Mouse (Mus musculus) myocyte (in vitro differentiated cells): ENCODE data around the gene Itgal. TPM values are rescaled to one million over a fixed set of nuclear protein-coding genes. Genes with fewer than 3 reads are reported as not detected.
"Not testable (repeated sequence)": the region's sequence is repeated elsewhere in the genome, so short reads cannot be mapped to it uniquely, and the experiment has no call there.

Experiments used
- H3K27me3 ChIP-seq: one replicate; pipeline ENCODE4 v1.6.1; 2011; ENCODE audit not compliant: control insufficient read depth, insufficient read depth, insufficient read length
- H3K36me3 ChIP-seq: one replicate; pipeline ENCODE4 v1.6.1; 2011; ENCODE audit not compliant: control insufficient read depth, insufficient read depth
- H3K4me2 ChIP-seq: one replicate; pipeline ENCODE4 v1.6.1; 2011; ENCODE audit warnings: low read depth, control low read depth
- H3K4me3 ChIP-seq: one replicate; pipeline ENCODE4 v1.5.1; 2011; ENCODE audit warnings: mild to moderate bottlenecking, control low read depth, moderate library complexity
- H3K79me2 ChIP-seq: one replicate; pipeline ENCODE4 v1.6.1; 2011; ENCODE audit not compliant: control insufficient read depth, insufficient read depth
- H3ac ChIP-seq: one replicate; pipeline ENCODE4 v1.6.1; 2011; ENCODE audit not compliant: control insufficient read depth, insufficient read length
- CEBPB ChIP-seq: IDR thresholded peaks from 2 replicates; pipeline ENCODE4 v1.6.1; 2011; ENCODE audit warnings: mild to moderate bottlenecking, moderate library complexity; ENCODE audit not compliant: poor library complexity, insufficient read depth, severe bottlenecking
- E2F4 ChIP-seq: IDR thresholded peaks from one replicate; pipeline ENCODE4 v1.6.1; 2011; ENCODE audit warnings: mild to moderate bottlenecking, control low read depth, moderate library complexity; ENCODE audit not compliant: insufficient read depth
- MAX ChIP-seq: IDR thresholded peaks from one replicate; pipeline ENCODE4 v1.6.1; 2011; ENCODE audit warnings: low read depth, mild to moderate bottlenecking, control low read depth
- MYOD1 ChIP-seq, 3 experiments: IDR thresholded peaks; one replicate each; pipeline ENCODE4 v1.6.1; 2011; ENCODE audit warnings: control low read depth in 2 of 3, low read depth in 2 of 3, mild to moderate bottlenecking in 2 of 3, moderate library complexity in 1 of 3; ENCODE audit not compliant: insufficient read length in 2 of 3, control insufficient read depth in 1 of 3
- MYOG ChIP-seq, 3 experiments: IDR thresholded peaks; one replicate each; pipeline ENCODE4 v1.6.1; 2011; ENCODE audit warnings: control low read depth in 2 of 3, low read depth in 2 of 3, mild to moderate bottlenecking in 2 of 3; ENCODE audit not compliant: insufficient read length in 2 of 3, control insufficient read depth in 1 of 3, insufficient read depth in 1 of 3
- POLR2A ChIP-seq: IDR thresholded peaks from one replicate; pipeline ENCODE4 v1.6.1; 2011; ENCODE audit warnings: low read depth, mild to moderate bottlenecking, control low read depth, moderate library complexity; ENCODE audit not compliant: insufficient read length
- POLR2AphosphoS2 ChIP-seq: IDR thresholded peaks from one replicate; pipeline ENCODE4 v1.6.1; 2011; ENCODE audit warnings: low read depth, control low read depth; ENCODE audit not compliant: insufficient read length
- REST ChIP-seq: IDR thresholded peaks from one replicate; pipeline ENCODE4 v1.6.1; 2011; ENCODE audit warnings: mild to moderate bottlenecking, control low read depth, moderate library complexity; ENCODE audit not compliant: insufficient read depth, insufficient read length
- SRF ChIP-seq: IDR thresholded peaks from one replicate; pipeline ENCODE4 v1.6.1; 2011; ENCODE audit warnings: low read depth; ENCODE audit not compliant: control insufficient read depth, insufficient read length
- TCF12 ChIP-seq: IDR thresholded peaks from one replicate; pipeline ENCODE4 v1.6.1; 2011; ENCODE audit warnings: mild to moderate bottlenecking, control low read depth; ENCODE audit not compliant: poor library complexity, insufficient read depth, severe bottlenecking
- TCF3 ChIP-seq: IDR thresholded peaks from one replicate; pipeline ENCODE4 v1.6.1; 2011; ENCODE audit warnings: low read depth, control low read depth; ENCODE audit not compliant: insufficient read length
- USF1 ChIP-seq: IDR thresholded peaks from one replicate; pipeline ENCODE4 v1.6.1; 2011; ENCODE audit warnings: low read depth, mild to moderate bottlenecking, control low read depth, moderate library complexity
- polyA plus RNA-seq: library from polyadenylated mRNA; unstranded; fragments of >200 nt; fragmentation: generic; extraction: Trizol; gene quantifications from one replicate; pipeline ENCODE4 v1.2.1, GENCODE M21; 2012; ENCODE audit warnings: missing spikeins

Gene Itgal
- polyA plus RNA-seq, 1 experiment = 0.16 TPM

DNA sequence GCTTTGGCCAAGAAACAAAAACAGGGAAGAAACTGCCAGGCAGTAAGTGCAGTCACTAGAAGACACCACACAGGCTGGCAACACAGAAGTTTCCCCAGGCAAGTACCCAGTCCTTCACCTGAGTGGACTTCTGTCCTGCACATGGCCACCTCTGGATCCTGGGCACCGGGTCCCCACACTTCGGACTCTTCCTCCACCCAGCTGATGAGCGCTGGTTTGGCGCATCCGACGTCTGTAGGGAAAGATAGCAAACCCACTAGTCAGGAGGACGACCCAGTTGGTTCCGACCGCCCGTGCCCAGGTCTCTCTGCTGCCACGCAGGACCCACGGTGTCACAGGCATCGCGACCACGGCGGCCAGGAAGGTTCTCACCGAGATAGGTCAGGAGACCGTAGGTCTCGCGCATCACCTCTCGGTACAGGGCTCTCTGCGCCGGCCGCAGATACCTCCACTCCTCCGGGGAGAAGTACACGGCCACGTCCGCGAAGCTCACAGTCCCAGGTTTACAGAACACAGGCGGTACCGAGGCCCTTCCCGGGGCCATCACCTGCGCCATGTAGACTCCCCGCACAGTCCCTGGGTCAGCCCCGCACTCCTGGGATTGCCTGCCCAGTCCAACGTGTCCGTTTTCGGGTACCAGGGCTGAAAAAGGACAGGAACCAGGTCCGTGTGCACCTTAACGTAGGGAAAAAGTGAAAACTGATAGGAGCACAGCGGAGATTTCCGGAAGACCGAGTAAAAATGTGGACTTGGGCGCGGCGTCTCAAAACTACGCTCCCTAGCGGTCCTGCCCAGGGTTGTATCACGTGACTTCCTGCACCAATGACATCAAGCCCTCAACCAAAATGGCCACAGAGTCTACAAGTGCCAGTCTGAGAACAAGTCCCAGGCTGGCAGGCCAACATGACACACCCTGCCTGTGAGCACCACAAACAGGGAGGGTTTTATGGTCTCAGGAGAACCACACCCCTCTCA is 79.5 kb downstream of the Itgal start, which contains the start of gene Zfp747:
Gene Zfp747 (minus strand): TSS at position 780 of the 975 bp plus-strand sequence.
- TF ChIP-seq POLR2AphosphoS2 (peak; percentile 55), USF1 (peak; percentile 97), POLR2A (peak; percentile 51), MYOD1 (IDR thresholded peaks at IDR 0.05; ENCODE audit: control insufficient read depth in 1 of 3, insufficient read length in 2 of 3, low read depth in 2 of 3) (peak in 1 of 3 experiments; percentile 0)
- H3K79me2 ChIP-seq = not testable (repeated sequence)

DNA sequence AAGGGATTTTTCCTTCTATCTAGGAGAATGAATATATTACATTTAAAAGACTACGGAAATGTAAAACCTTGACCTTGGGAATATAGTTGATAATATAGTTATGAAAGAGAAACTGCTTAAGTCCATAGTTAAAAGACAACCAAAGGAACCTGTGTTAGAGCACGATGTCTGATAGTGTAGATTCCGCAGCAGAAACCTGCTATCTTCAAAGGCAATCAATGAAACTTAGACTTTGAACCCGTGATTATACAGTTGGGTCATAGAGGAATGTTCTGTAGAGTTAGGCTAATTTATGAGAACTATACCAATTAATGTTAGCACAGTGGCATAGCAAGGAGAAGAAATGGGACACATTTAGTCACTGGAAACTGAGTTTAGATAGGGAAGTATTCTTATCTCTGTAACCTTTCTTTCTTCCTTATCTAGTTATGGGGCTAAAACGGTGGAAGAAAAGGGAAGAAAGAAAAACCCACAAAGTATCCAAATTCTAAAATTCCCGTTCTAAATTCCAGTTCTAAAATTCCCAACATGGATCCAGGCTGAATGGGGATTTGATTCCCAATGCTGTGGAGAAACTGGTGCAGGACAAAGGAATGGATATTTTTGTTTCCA is 82.4 kb downstream of the Itgal start:
- Histone ChIP-seq H3K27me3 (no peaks in the 10 kb centered on the region), H3K4me3 (no peak overlapping the region), H3K36me3 (no peaks in the 10 kb centered on the region), H3K79me2 (no peaks in the 10 kb centered on the region), H3ac (no peak overlapping the region), H3K4me2 (no peak overlapping the region)
- no peak for TF ChIP-seq TCF12
- TF ChIP-seq POLR2A = no peak
- no peak for TF ChIP-seq TCF3
- TF ChIP-seq CEBPB = no peak
- TF ChIP-seq POLR2AphosphoS2 = no peak
- TF ChIP-seq MYOG (IDR thresholded peaks at IDR 0.05; ENCODE audit: control insufficient read depth in 1 of 3, insufficient read depth in 1 of 3, insufficient read length in 2 of 3, low read depth in 2 of 3) = no peak
- no peak for TF ChIP-seq SRF
- TF ChIP-seq REST = no peak
- TF ChIP-seq MAX = no peak
- no peak for TF ChIP-seq USF1
- no peak for TF ChIP-seq MYOD1 (IDR thresholded peaks at IDR 0.05; ENCODE audit: control insufficient read depth in 1 of 3, insufficient read length in 2 of 3, low read depth in 2 of 3)
- no peak for TF ChIP-seq E2F4

More for the DNA sequence above, 79.5 kb downstream of the Itgal start, which contains the start of gene Zfp747:
- H3K27me3 ChIP-seq, H3K36me3 ChIP-seq: not testable (repeated sequence)
- Histone ChIP-seq H3K4me3 (peak within 1 kb of the TSS; percentile 61), H3ac (peak within 1 kb of the TSS; percentile 21), H3K4me2 (peak within 1 kb of the TSS; percentile 74)

Other genes with a start within 250 kb of the Itgal start
- not detected for gene Zg16, start 208.9 kb upstream of the Itgal start, polyA plus RNA-seq
- 45.0 TPM for gene AI467606, start 204.9 kb upstream of the Itgal start, polyA plus RNA-seq
- gene Qprt, start 174.0 kb upstream of the Itgal start, polyA plus RNA-seq = 0.04 TPM
- 21.7 TPM for gene Spn, start 158.4 kb upstream of the Itgal start, polyA plus RNA-seq
- gene Cd2bp2, start 100.2 kb upstream of the Itgal start, polyA plus RNA-seq = 58.3 TPM
- gene Tbc1d10b, start 87.8 kb upstream of the Itgal start, polyA plus RNA-seq = 62.8 TPM
- 10,881 TPM for gene Mylpf, start 87.4 kb upstream of the Itgal start, polyA plus RNA-seq
- gene Zfp553, start 63.2 kb upstream of the Itgal start, polyA plus RNA-seq = 11.4 TPM
- 2.2 TPM for gene Sept1, start 63.1 kb upstream of the Itgal start, polyA plus RNA-seq
- gene Zfp771, start 52.0 kb upstream of the Itgal start, polyA plus RNA-seq = 34.9 TPM
- 76.9 TPM for gene Dctpp1, start 35.6 kb upstream of the Itgal start, polyA plus RNA-seq
- 17.2 TPM for gene Sephs2, start 22.2 kb upstream of the Itgal start, polyA plus RNA-seq
- 17.3 TPM for gene Zfp768, start 49.3 kb downstream of the Itgal start, polyA plus RNA-seq
- 3.6 TPM for gene Zfp747, start 79.8 kb downstream of the Itgal start, polyA plus RNA-seq
- gene 9130019O22Rik, start 90.9 kb downstream of the Itgal start, polyA plus RNA-seq = 0.34 TPM
- gene E430018J23Rik, start 97.4 kb downstream of the Itgal start, polyA plus RNA-seq = 3.0 TPM
- gene Zfp764, start 110.6 kb downstream of the Itgal start, polyA plus RNA-seq = 1.2 TPM
- 11.6 TPM for gene Zfp688, start 125.8 kb downstream of the Itgal start, polyA plus RNA-seq
- 2.1 TPM for gene Zfp689, start 152.9 kb downstream of the Itgal start, polyA plus RNA-seq
- 26.5 TPM for gene Prr14, start 163.4 kb downstream of the Itgal start, polyA plus RNA-seq
- gene Fbrs, start 182.9 kb downstream of the Itgal start, polyA plus RNA-seq = 21.2 TPM
- gene Srcap, start 215.7 kb downstream of the Itgal start, polyA plus RNA-seq = 18.1 TPM
- gene Gm42715, start 223.3 kb downstream of the Itgal start, polyA plus RNA-seq = 6.8 TPM